Mouse (Mus musculus): ENCODE measurements around the gene Fam25c.

- no peak for TF ChIP-seq CTCF (conservative IDR thresholded peaks at IDR 0.05 in 1 of 2, IDR thresholded peaks at IDR 0.05 in 1 of 2; ENCODE audit: low read depth in 2 of 2, low read length in 2 of 2)
- no peak for TF ChIP-seq RCOR1 (conservative IDR thresholded peaks at IDR 0.05; ENCODE audit: low read depth, low read length)
- TF ChIP-seq EP300 (IDR thresholded peaks at IDR 0.05; ENCODE audit: low read length) = no peak
- TF ChIP-seq ZKSCAN1 (IDR thresholded peaks at IDR 0.05; ENCODE audit: borderline replicate concordance, low read depth, low read length) = no peak
- no peak for TF ChIP-seq ZNF384 (IDR thresholded peaks at IDR 0.05; ENCODE audit: low read depth, low read length)
Observed at GRCm38 (mm10) chr14:34327618-34328017, 27.6 kb downstream of the Fam25c start.
